Mouse (Mus musculus): Measurements from ENCODE around the gene Upp2.

DNA sequence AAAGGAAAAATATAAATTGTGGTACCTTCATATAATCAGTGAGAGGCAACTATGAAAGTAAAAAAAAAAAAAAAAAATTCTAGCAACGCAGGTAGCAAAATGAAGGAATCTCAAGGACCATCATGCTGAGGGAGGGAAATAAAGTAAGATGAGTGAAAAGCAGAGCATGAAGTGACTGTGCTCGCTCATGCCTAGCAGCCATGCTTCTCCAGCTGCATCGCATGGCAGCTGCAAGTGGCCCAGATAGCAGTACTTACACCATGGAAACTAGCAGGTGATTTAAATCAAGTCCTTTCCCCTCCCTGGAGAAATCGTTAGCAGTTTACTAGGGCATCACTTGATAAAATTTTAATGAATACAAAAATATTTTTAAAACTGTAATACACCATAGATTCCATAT lies 34.3 kb downstream of the Upp2 start:
- TF ChIP-seq CTCF (IDR thresholded peaks at IDR 0.05; ENCODE audit: extremely low read depth, insufficient read depth, low read length) (no peak), POLR2A (IDR thresholded peaks at IDR 0.05; ENCODE audit: extremely low read depth, insufficient read depth, low read length) (no peak)

Measured in cortical plate, adult 2 months (tissue).